Mouse (Mus musculus): ENCODE measurements around the gene Olfr1145. TPM values are rescaled to one million over a fixed set of nuclear protein-coding genes. Genes with fewer than 3 reads are reported as not detected.

Gene Olfr1145
- not detected in 2 replicates for total RNA-seq (2014; rRNA removed; ENCODE audit: low replicate concordance)
- not detected in 2 replicates for polyA plus RNA-seq (2015; fragmentation: Nextera tagmentation; extraction: Ambion mirVana)

DNA sequence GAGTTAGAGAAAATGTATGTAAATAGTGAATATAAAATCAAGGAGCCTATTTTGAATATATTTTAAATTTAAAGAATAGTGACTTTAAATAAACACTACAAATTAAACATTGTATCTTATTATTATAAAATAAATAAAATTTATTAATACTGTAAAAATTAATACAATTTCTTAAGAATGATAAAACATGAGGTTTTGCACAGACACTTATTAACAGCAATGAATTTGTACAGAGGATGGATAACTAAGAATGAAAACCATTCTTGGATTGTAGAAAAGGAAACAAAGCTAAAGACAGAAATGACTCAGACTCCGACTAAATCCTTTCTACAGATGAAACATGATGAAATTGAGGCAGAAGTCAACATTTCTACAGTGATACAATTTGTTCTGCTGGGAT is at the start of gene Olfr1145:
Gene Olfr1145 (plus strand): TSS at position 301 of the 400 bp plus-strand sequence.
- Histone ChIP-seq H3K27me3 (ENCODE audit: control insufficient read depth, insufficient read depth, low read length) (no peaks in the 10 kb centered on the region), H3K9ac (replicated peaks; ENCODE audit: low read depth, low read length) (no peak within 1 kb of the TSS), H3K4me2 (ENCODE audit: low read depth, low read length) (no peak within 1 kb of the TSS), H3K36me3 (replicated peaks; ENCODE audit: control insufficient read depth, insufficient read depth, low read length) (no peaks in the 10 kb centered on the region), H3K27ac (ENCODE audit: low read depth) (no peak within 1 kb of the TSS), H3K9me3 (replicated peaks; ENCODE audit: control insufficient read depth, low read length) (no peaks in the 10 kb centered on the region), H3K4me1 (ENCODE audit: control insufficient read depth, insufficient read depth) (no peaks in the 10 kb centered on the region), H3K4me3 (ENCODE audit: low read depth, low read length) (no peak within 1 kb of the TSS)
- WGBS, result 59% methylated on average over 1 of the region's 1 CpGs
- no peak for ATAC-seq (ENCODE audit: insufficient read depth, low read depth)
- TF ChIP-seq CTCF (IDR thresholded peaks at IDR 0.05; ENCODE audit: low read depth) (no peak), EP300 (IDR thresholded peaks at IDR 0.05; ENCODE audit: low read depth) (no peak)
- DNase-seq (ENCODE audit: low spot score), result no peak

DNA sequence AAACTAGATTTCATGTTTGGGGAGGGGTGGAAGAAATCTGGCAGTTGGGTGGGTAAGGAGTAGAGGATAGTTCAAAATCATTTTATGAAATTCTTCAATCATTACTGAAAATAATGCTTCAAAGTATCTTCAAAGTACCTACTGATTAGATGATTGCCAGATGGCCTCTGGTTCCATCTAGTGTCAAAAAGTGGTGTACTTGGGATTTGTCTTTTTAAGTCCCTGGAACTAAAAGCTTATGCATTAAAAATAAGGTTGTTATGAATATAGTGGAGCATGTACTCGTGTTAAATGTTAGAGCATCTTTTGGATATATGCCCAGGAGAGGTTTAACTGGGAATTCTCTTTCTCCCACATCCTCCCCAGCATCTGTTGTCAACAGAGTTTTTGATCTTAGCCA is 33.5 kb upstream of the Olfr1145 start:
- no peak overlapping the region for H3K9ac ChIP-seq (replicated peaks; ENCODE audit: low read depth, low read length)
- 42% methylated on average over 1 of the region's 1 CpGs for WGBS
- no peak for TF ChIP-seq CTCF (IDR thresholded peaks at IDR 0.05; ENCODE audit: low read depth)
- TF ChIP-seq EP300 (IDR thresholded peaks at IDR 0.05; ENCODE audit: low read depth), result no peak
- no peak overlapping the region for H3K4me2 ChIP-seq (ENCODE audit: low read depth, low read length)
- DNase-seq (ENCODE audit: low spot score) (no peak), ATAC-seq (ENCODE audit: insufficient read depth, low read depth) (no peak)
- H3K4me1 ChIP-seq (ENCODE audit: control insufficient read depth, insufficient read depth), result no peaks in the 10 kb centered on the region
- no peaks in the 10 kb centered on the region for H3K27me3 ChIP-seq (ENCODE audit: control insufficient read depth, insufficient read depth, low read length)
- no peaks in the 10 kb centered on the region for H3K9me3 ChIP-seq (replicated peaks; ENCODE audit: control insufficient read depth, low read length)
- no peak overlapping the region for H3K27ac ChIP-seq (ENCODE audit: low read depth)
- no peaks in the 10 kb centered on the region for H3K36me3 ChIP-seq (replicated peaks; ENCODE audit: control insufficient read depth, insufficient read depth, low read length)
- H3K4me3 ChIP-seq (ENCODE audit: low read depth, low read length), result no peak overlapping the region

DNA sequence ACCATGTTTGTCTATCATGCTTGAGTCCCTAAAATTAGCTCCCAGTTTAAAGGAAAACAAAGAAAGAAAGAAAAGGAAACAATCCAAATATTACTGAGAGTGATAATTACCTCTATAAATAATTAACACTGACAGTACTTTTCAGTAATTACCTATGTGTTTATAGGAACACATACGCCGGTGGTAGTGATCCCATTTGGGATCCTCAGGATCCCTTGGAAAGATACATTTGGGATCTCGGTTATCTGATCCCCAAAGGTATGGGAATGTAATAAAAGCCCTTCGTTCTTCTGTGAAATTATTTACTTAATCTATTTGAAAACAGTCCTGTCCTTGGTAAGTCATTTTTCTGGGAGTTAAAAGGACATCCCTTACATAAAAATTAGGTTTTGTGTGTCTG is 30.4 kb upstream of the Olfr1145 start, which contains the start of gene Olfr152:
Gene Olfr152 (plus strand): TSS at position 301 of the 400 bp plus-strand sequence.
- ATAC-seq (ENCODE audit: insufficient read depth, low read depth), result no peak
- no peak within 1 kb of the TSS for H3K9ac ChIP-seq (replicated peaks; ENCODE audit: low read depth, low read length)
- H3K4me1 ChIP-seq (ENCODE audit: control insufficient read depth, insufficient read depth), result no peaks in the 10 kb centered on the region
- no peaks in the 10 kb centered on the region for H3K27me3 ChIP-seq (ENCODE audit: control insufficient read depth, insufficient read depth, low read length)
- 73% methylated on average over 4 of the region's 4 CpGs for WGBS
- H3K27ac ChIP-seq (ENCODE audit: low read depth), result no peak within 1 kb of the TSS
- no peaks in the 10 kb centered on the region for H3K36me3 ChIP-seq (replicated peaks; ENCODE audit: control insufficient read depth, insufficient read depth, low read length)
- no peaks in the 10 kb centered on the region for H3K9me3 ChIP-seq (replicated peaks; ENCODE audit: control insufficient read depth, low read length)
- H3K4me2 ChIP-seq (ENCODE audit: low read depth, low read length), result no peak within 1 kb of the TSS
- no peak within 1 kb of the TSS for H3K4me3 ChIP-seq (ENCODE audit: low read depth, low read length)
- DNase-seq (ENCODE audit: low spot score), result no peak
- no peak for TF ChIP-seq CTCF (IDR thresholded peaks at IDR 0.05; ENCODE audit: low read depth)
- TF ChIP-seq EP300 (IDR thresholded peaks at IDR 0.05; ENCODE audit: low read depth), result no peak

DNA sequence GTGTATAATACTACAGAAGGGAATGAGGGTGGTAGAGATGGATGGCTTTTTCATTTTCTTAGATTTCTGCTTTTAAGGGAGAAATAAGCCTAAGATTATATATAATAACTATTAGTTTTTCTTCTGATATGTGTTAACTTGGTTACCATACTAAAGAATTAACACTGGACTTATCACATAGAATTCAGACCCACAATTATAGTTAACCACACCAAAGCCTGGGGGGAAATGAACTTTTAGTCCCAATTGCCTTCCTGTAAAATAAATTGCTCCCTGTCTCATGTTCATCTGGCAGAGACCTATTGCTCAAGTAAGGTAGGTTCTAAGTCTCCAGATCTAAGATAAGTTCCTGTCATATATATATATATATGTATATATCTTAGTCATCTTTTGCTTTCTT is 9.3 kb upstream of the Olfr1145 start, which contains the start of gene Olfr1143:
Gene Olfr1143 (plus strand): TSS at position 301 of the 400 bp plus-strand sequence.
- Histone ChIP-seq H3K36me3 (replicated peaks; ENCODE audit: control insufficient read depth, insufficient read depth, low read length) (no peaks in the 10 kb centered on the region), H3K27ac (ENCODE audit: low read depth) (no peak within 1 kb of the TSS), H3K9me3 (replicated peaks; ENCODE audit: control insufficient read depth, low read length) (no peaks in the 10 kb centered on the region), H3K4me1 (ENCODE audit: control insufficient read depth, insufficient read depth) (no peaks in the 10 kb centered on the region), H3K4me3 (ENCODE audit: low read depth, low read length) (no peak within 1 kb of the TSS), H3K4me2 (ENCODE audit: low read depth, low read length) (no peak within 1 kb of the TSS), H3K27me3 (ENCODE audit: control insufficient read depth, insufficient read depth, low read length) (no peaks in the 10 kb centered on the region), H3K9ac (replicated peaks; ENCODE audit: low read depth, low read length) (no peak within 1 kb of the TSS)
- ATAC-seq (ENCODE audit: insufficient read depth, low read depth) (no peak), DNase-seq (ENCODE audit: low spot score) (no peak)
- TF ChIP-seq EP300 (IDR thresholded peaks at IDR 0.05; ENCODE audit: low read depth) (no peak), CTCF (IDR thresholded peaks at IDR 0.05; ENCODE audit: low read depth) (no peak)

DNA sequence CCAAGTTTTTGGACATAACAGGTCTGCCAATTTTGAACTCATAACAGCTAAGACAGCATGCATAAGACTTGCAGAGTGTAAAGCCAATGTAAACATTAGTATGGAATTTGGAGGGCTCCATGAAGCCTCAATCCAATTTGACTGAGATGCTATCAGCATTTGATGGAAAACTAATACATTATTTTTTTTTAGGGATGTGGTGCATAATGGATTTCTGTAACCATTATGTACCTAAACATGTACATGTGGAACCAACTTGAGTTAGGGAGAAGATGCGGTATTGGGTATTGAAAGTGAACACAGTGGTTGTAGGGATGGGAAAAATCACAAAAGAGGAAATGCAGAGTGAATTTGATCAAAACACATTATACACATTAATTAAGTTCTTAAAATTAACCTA is 20.6 kb downstream of the Olfr1145 start, which contains the start of gene Olfr1148:
Gene Olfr1148 (plus strand): TSS at position 301 of the 400 bp plus-strand sequence.
- no peak within 1 kb of the TSS for H3K27ac ChIP-seq (ENCODE audit: low read depth)

DNA sequence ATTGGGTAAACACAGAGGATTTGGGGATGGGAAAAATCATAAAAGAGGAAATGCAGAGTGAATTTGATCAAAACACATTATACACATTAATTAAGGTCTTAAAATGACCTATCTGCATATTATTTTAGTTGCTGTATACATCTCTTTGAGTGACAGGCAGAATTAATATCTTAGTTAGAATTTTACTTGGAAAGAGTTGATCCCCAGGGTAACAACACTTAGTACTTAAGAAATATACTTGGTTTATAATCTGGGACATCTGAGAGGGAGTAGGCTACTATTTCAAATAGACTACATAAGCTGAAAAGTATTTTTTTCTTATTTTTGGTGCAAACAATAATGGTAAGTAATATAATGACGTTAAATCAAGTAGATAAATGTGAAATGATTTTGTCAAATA is 34.1 kb downstream of the Olfr1145 start, which contains the start of gene Olfr1150-ps1:
Gene Olfr1150-ps1 (plus strand): TSS at position 301 of the 400 bp plus-strand sequence.
- TF ChIP-seq EP300 (IDR thresholded peaks at IDR 0.05; ENCODE audit: low read depth) (no peak), CTCF (IDR thresholded peaks at IDR 0.05; ENCODE audit: low read depth) (no peak)
- Histone ChIP-seq H3K27me3 (ENCODE audit: control insufficient read depth, insufficient read depth, low read length) (no peaks in the 10 kb centered on the region), H3K4me2 (ENCODE audit: low read depth, low read length) (no peak within 1 kb of the TSS), H3K36me3 (replicated peaks; ENCODE audit: control insufficient read depth, insufficient read depth, low read length) (no peaks in the 10 kb centered on the region), H3K9me3 (replicated peaks; ENCODE audit: control insufficient read depth, low read length) (no peaks in the 10 kb centered on the region), H3K4me3 (ENCODE audit: low read depth, low read length) (no peak within 1 kb of the TSS), H3K9ac (replicated peaks; ENCODE audit: low read depth, low read length) (no peak within 1 kb of the TSS), H3K4me1 (ENCODE audit: control insufficient read depth, insufficient read depth) (no peaks in the 10 kb centered on the region), H3K27ac (ENCODE audit: low read depth) (no peak within 1 kb of the TSS)
- ATAC-seq (ENCODE audit: insufficient read depth, low read depth), result no peak
- 54% methylated on average over 1 of the region's 1 CpGs for WGBS
- no peak for DNase-seq (ENCODE audit: low spot score)

More for the DNA sequence above, 20.6 kb downstream of the Olfr1145 start, which contains the start of gene Olfr1148:
- no peak within 1 kb of the TSS for H3K4me3 ChIP-seq (ENCODE audit: low read depth, low read length)
- no peaks in the 10 kb centered on the region for H3K4me1 ChIP-seq (ENCODE audit: control insufficient read depth, insufficient read depth)
- H3K9ac ChIP-seq (replicated peaks; ENCODE audit: low read depth, low read length), result no peak within 1 kb of the TSS
- no peaks in the 10 kb centered on the region for H3K36me3 ChIP-seq (replicated peaks; ENCODE audit: control insufficient read depth, insufficient read depth, low read length)
- no peak for TF ChIP-seq CTCF (IDR thresholded peaks at IDR 0.05; ENCODE audit: low read depth)
- TF ChIP-seq EP300 (IDR thresholded peaks at IDR 0.05; ENCODE audit: low read depth), result no peak
- DNase-seq (ENCODE audit: low spot score) (no peak), ATAC-seq (ENCODE audit: insufficient read depth, low read depth) (no peak)
- H3K4me2 ChIP-seq (ENCODE audit: low read depth, low read length), result no peak within 1 kb of the TSS
- no peaks in the 10 kb centered on the region; the same call in 1 of the 2 replicates for H3K9me3 ChIP-seq (replicated peaks; ENCODE audit: control insufficient read depth, low read length)
- H3K27me3 ChIP-seq (ENCODE audit: control insufficient read depth, insufficient read depth, low read length), result no peaks in the 10 kb centered on the region
- WGBS, result 77% methylated on average over 1 of the region's 1 CpGs
